Mouse (Mus musculus): ENCODE data around the gene Rccd1.
"Not testable (repeated sequence)": the region's sequence is repeated elsewhere in the genome, so short reads cannot be mapped to it uniquely, and the experiment has no call there.

The Rccd1 gene

GRCm38 (mm10) chr7:80343270-80344018 is 19.2 kb upstream of the Rccd1 start:
- no peak for DNase-seq

- DNase-seq = peak; percentile 94 to 96
These were observed 18.6 kb upstream of the Rccd1 start, which contains the start of gene Hddc3 for GRCm38 (mm10) chr7:80342858-80343257. Gene Hddc3 (plus strand): TSS chr7:80343104.

GRCm38 (mm10) chr7:80341793-80342192 is 17.5 kb upstream of the Rccd1 start:
- DNase-seq = no peak

GRCm38 (mm10) chr7:80340793-80341192 is 16.5 kb upstream of the Rccd1 start, which contains the start of gene Unc45a:
Gene Unc45a (minus strand): TSS chr7:80341005.
- peak; percentile 83 to 86 for DNase-seq

GRCm38 (mm10) chr7:80339793-80340628 is 15.8 kb upstream of the Rccd1 start:
- DNase-seq = peak; percentile 98

GRCm38 (mm10) chr7:80339371-80339770 is 15.1 kb upstream of the Rccd1 start:
- DNase-seq = peak; percentile 36 to 51

GRCm38 (mm10) chr7:80336932-80337331 is 12.7 kb upstream of the Rccd1 start:
- no peak for DNase-seq

GRCm38 (mm10) chr7:80334848-80335247 is 10.6 kb upstream of the Rccd1 start:
- no peak for DNase-seq

GRCm38 (mm10) chr7:80331433-80331832 is 7.2 kb upstream of the Rccd1 start:
- DNase-seq = no peak

- DNase-seq = no peak
These were observed 6.0 kb upstream of the Rccd1 start for GRCm38 (mm10) chr7:80330278-80330677.

- no peak for DNase-seq
These were observed 1.8 kb upstream of the Rccd1 start for GRCm38 (mm10) chr7:80326076-80326475.

GRCm38 (mm10) chr7:80325292-80325868 is 1.1 kb upstream of the Rccd1 start:
- DNase-seq = no peak

- not testable (repeated sequence) for DNase-seq
These were observed 514 bp upstream of the Rccd1 start for GRCm38 (mm10) chr7:80324816-80325119.

- DNase-seq = no peak
These were observed 918 bp downstream of the Rccd1 start for GRCm38 (mm10) chr7:80323336-80323735.

- DNase-seq = no peak
These were observed 4.3 kb downstream of the Rccd1 start for GRCm38 (mm10) chr7:80319846-80320496.

GRCm38 (mm10) chr7:80318670-80319069 is 5.6 kb downstream of the Rccd1 start:
- DNase-seq = no peak

- DNase-seq = no peak
These were observed 6.7 kb downstream of the Rccd1 start for GRCm38 (mm10) chr7:80317439-80318115.

- no peak for DNase-seq
These were observed 8.5 kb downstream of the Rccd1 start for GRCm38 (mm10) chr7:80315733-80316132.

- no peak for DNase-seq
These were observed 13.5 kb downstream of the Rccd1 start for GRCm38 (mm10) chr7:80310771-80311170.

- no peak for DNase-seq
These were observed 16.5 kb downstream of the Rccd1 start for GRCm38 (mm10) chr7:80307766-80308165.

- DNase-seq = no peak
These were observed 22.7 kb downstream of the Rccd1 start for GRCm38 (mm10) chr7:80301522-80301921.

- no peak for DNase-seq
These were observed 24.7 kb downstream of the Rccd1 start for GRCm38 (mm10) chr7:80299568-80299967.

GRCm38 (mm10) chr7:80298754-80299153 is 25.5 kb downstream of the Rccd1 start:
- no peak for DNase-seq

Data from thymus, postnatal 36 days (tissue).